Mouse (Mus musculus): ENCODE results near the gene Sept9.
A peak's percentile ranks its signal among the peaks of the same experiment; 100 is the strongest.

The Sept9 gene

GRCm38 (mm10) chr11:117266906-117267721 lies 67.7 kb downstream of the Sept9 start:
- DNase-seq, result no peak

GRCm38 (mm10) chr11:117267828-117268227 lies 68.4 kb downstream of the Sept9 start:
- DNase-seq, result no peak

- no peak for DNase-seq
These were observed 69.0 kb downstream of the Sept9 start for GRCm38 (mm10) chr11:117268304-117268956.

- no peak for DNase-seq
These were observed 69.7 kb downstream of the Sept9 start for GRCm38 (mm10) chr11:117269053-117269702.

GRCm38 (mm10) chr11:117269946-117270345 lies 70.5 kb downstream of the Sept9 start:
- DNase-seq, result no peak

- no peak for DNase-seq
These were observed 75.5 kb downstream of the Sept9 start for GRCm38 (mm10) chr11:117274973-117275372.

GRCm38 (mm10) chr11:117275999-117276398 lies 76.5 kb downstream of the Sept9 start:
- DNase-seq, result peak; percentile 91

GRCm38 (mm10) chr11:117276946-117277345 lies 77.5 kb downstream of the Sept9 start:
- DNase-seq, result peak; percentile 55

- no peak for DNase-seq
These were observed 78.7 kb downstream of the Sept9 start for GRCm38 (mm10) chr11:117278113-117278512.

GRCm38 (mm10) chr11:117278514-117278913 lies 79.1 kb downstream of the Sept9 start:
- DNase-seq, result no peak

- DNase-seq, result peak; percentile 70
These were observed 80.5 kb downstream of the Sept9 start for GRCm38 (mm10) chr11:117279993-117280392.

- DNase-seq, result no peak
These were observed 83.8 kb downstream of the Sept9 start for GRCm38 (mm10) chr11:117283048-117283888.

- DNase-seq, result no peak
These were observed 84.5 kb downstream of the Sept9 start for GRCm38 (mm10) chr11:117283889-117284450.

GRCm38 (mm10) chr11:117284721-117285605 lies 85.5 kb downstream of the Sept9 start:
- DNase-seq, result peak; percentile 88

- no peak for DNase-seq
These were observed 86.1 kb downstream of the Sept9 start for GRCm38 (mm10) chr11:117285606-117285931.

GRCm38 (mm10) chr11:117287792-117288191 lies 88.3 kb downstream of the Sept9 start:
- no peak for DNase-seq

- DNase-seq, result no peak
These were observed 89.3 kb downstream of the Sept9 start for GRCm38 (mm10) chr11:117288765-117289164.

GRCm38 (mm10) chr11:117291271-117292059 lies 92.0 kb downstream of the Sept9 start:
- no peak for DNase-seq

- no peak for DNase-seq
These were observed 93.0 kb downstream of the Sept9 start for GRCm38 (mm10) chr11:117292446-117292845.

GRCm38 (mm10) chr11:117295266-117295665 lies 95.8 kb downstream of the Sept9 start:
- no peak for DNase-seq

- no peak for DNase-seq
These were observed 96.6 kb downstream of the Sept9 start for GRCm38 (mm10) chr11:117296116-117296499.

Measured in kidney, adult 11 months (tissue).